Mouse (Mus musculus) embryo, embryonic 10 days (tissue): ENCODE data around the gene Ccnd2.

Experiments used
- DNase-seq: peaks from one replicate; pipeline ENCODE4 v3.0.0-alpha.2; 2015; ENCODE audit warnings: low spot score

The Ccnd2 gene

DNA sequence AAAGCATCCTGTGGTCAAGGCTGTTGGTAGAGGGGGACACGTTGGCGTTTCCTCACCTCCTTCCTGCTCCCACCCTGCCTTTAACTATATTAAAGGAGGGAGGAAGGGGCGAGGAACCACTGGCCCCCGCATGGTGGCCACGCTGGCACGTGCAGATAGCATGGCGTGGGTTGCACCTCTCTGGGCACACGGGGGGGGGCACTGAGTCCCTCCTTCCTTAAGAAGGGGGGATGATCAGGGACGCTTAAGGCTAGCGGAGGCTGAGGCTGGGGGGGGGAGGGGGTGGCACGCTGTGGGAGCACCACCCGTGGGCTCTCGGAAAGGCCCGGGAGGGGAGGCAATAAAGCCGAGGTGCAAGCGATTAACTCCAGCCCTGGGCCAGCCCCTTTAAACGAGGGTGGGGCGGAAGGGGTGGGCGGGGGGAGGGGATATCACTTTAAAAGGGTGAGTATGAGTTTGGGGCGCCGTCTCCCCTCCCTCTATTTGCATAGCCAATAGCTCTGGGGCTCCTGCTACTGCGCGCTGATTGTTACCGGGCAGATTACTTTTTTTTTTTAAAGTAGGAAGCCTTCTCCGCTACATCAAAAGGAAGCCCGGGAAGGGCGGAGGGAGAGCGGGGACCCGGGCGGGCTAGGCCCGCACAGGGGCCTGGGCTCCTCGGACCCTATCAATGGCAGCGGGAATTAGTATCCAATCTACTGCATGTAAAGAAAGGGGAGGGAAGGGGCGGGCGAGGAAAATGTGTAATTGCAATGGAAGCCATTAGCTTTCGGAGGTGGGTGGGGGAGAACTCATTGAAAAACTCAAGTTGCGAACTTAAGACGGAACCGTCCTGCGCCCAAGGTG is at the start of gene Ccnd2:
Gene Ccnd2, minus strand, starts transcription at position 88 of the 846 bp plus-strand sequence.
- peak; percentile 81 for DNase-seq

DNA sequence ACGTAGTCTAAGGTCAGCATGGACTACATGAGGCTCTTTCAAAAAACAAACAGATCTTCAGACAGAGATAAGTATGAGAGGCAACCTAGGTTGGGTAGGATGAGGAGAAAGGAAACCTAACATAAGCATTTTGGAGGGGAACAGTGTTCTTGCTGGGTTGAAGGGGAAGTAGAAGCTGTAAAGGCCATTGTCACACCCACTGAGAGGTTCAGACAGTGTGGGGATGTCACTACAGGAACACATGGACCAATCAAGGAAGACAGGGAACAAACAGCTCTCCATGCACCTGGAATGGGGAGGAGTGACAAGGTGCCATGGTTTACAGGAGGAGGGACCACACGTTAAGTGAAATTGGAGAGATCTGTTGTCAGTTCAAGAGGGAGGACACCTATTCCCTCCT is 45.0 kb upstream of the Ccnd2 start:
- no peak for DNase-seq

- DNase-seq, result no peak
Measured at GRCm38 (mm10) chr6:127181296-127181695, 29.3 kb upstream of the Ccnd2 start.

- no peak for DNase-seq
Measured at GRCm38 (mm10) chr6:127179056-127179759, 27.2 kb upstream of the Ccnd2 start.

DNA sequence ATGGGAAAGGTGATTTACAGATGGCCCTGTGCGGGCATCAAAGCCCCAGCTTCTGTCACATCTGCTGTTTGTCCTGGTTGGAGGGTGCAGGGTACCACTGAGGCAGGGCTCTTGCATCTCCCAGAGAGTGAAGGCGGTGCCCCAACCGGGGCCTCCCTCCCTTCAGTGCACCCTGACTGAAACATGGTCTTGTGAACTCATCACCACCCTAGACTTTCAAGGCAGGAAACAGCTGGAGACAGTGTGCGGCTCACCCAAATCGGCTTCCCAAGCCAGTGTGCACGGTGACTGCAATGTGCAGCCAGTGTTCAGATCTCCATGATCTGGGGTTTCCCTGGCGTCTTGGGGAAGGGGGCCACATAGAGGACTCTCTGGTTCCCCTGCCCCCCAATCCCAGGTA is 26.0 kb upstream of the Ccnd2 start:
- DNase-seq, result no peak

DNA sequence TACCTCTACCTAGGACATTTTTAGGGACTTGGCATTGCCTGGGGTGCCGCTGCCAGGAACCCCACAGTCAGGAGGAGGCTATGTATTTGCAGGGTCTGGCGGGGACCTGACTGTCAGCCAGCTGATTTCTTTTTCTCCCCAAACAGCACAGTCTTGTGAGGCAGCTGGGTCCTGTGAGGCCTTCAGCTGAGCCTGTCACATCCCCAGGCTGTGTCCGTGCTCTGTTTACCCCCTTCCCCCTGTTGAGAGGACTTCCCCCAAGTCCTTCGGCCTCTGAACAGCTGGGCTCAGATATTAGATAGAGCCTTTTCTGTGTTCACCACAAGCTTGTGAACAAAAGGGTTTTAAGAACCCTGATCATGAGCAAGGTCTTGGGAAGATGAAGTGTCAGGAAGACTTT is 25.4 kb upstream of the Ccnd2 start:
- peak; percentile 15 for DNase-seq

DNA sequence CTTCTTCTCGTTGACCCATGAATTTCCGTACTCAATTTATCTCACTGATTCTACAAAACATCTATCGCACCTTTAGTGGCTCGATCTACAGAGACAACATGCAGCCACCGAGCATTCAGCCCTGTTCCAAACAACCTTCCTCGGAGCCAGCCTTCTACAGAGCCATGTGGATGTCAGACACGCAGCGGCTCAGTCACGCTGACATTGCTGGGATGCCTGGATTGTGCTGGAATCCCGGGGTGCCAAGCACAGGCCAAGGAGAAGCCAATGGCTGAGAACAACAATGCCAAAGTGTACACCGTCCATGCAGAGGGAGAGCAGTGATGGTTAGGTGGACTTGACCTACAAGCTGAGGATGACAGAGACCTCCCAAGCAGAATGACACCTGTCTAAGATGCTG is 20.5 kb upstream of the Ccnd2 start:
- DNase-seq, result no peak

DNA sequence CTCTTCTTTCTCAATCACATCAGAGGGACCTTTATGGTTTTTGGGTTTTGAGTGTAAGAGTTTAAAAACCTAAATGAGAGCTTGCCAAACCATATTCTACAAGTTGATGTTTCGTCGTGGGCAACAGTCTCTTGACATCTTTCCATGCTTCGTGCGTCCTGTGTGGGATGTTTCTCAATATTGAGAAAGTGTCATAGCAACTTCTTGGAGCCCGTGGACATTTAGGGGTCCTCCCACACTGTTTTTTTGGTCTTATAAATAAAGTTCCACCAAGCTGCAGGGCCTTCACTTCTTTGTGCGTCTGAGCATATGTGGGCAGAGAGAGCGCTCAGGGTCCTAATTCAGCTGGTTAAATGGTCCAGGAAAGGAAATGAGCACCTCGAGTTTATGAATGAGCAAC is 18.7 kb upstream of the Ccnd2 start:
- DNase-seq, result no peak

- no peak for DNase-seq
Measured at GRCm38 (mm10) chr6:127165663-127166062, 13.7 kb upstream of the Ccnd2 start.

DNA sequence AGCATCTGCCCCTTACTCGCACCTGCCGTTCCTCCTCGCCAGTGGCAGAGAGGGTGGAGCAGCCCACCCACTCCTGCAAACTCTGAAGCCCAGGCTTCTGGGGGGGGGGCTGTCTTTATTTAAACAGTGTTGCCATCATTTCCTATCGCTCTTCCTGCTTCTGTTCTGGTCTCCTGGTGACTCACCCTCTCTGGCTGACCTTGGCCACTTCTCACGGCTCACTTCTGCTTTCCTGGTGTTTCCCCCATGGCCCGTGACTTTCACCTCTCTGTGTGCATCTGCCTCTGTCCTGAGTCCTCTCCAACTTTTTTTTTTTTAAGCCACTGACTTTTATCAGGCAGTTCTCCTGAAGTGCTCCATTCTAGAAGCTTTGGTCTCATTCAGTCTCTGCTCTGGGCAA is 10.8 kb upstream of the Ccnd2 start:
- DNase-seq, result no peak

DNA sequence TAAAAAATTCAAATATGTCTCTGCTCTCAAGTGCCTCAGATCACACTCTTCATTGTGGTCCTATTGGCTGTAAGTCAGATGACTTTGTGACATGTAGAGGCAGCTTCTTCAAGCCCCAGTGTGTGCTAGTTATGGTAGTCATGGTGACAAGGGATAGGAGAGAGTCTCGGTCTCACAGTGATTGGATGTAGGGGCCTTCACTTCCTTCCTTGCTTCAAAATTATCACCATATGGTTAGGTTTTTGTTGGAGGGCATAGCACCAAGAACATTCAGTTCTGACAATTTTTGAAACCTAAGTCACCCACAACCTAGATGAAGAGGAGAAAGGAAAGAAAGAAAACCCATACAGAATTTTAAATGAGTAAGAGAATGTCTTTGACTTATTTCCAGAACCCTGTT is 5.3 kb upstream of the Ccnd2 start:
- no peak for DNase-seq

- DNase-seq, result peak; percentile 48
Measured at GRCm38 (mm10) chr6:127155468-127155867, 3.5 kb upstream of the Ccnd2 start.

DNA sequence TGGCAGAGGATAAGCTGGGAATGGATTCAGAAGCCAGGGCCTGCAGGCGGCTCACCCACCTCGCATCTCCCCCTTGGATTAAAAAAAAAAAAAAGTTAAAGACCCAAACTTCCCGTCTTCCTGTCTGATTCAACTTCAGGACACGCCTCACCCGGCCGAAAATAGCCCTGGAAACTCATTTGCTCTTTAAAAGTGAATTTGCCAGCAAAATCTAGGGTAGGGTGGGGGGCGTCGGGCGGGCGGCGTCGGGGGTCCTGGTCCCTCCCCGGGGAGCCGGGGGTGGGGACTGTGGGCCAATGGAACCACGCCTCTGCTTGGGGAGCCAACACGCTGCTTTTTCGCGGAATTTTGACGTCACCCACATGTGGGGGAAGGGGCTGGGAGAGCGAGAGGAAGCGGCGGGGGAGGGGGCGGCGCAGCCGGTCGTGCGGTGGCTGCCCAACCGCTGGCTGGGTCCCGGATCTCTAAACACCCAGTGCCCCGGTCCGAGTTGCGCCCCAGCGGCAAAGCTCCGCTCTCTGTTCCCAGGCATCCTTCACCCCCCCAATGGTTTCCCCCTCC is 2.8 kb upstream of the Ccnd2 start:
- DNase-seq, result peak; percentile 93

GRCm38 (mm10) chr6:127153972-127154707 is 2.1 kb upstream of the Ccnd2 start:
- peak; percentile 33 for DNase-seq

- DNase-seq, result peak; percentile 81
Measured at GRCm38 (mm10) chr6:127153296-127153800, 1.4 kb upstream of the Ccnd2 start.

- peak; percentile 72 for DNase-seq
Measured at GRCm38 (mm10) chr6:127151565-127152105, 358 bp downstream of the Ccnd2 start.

DNA sequence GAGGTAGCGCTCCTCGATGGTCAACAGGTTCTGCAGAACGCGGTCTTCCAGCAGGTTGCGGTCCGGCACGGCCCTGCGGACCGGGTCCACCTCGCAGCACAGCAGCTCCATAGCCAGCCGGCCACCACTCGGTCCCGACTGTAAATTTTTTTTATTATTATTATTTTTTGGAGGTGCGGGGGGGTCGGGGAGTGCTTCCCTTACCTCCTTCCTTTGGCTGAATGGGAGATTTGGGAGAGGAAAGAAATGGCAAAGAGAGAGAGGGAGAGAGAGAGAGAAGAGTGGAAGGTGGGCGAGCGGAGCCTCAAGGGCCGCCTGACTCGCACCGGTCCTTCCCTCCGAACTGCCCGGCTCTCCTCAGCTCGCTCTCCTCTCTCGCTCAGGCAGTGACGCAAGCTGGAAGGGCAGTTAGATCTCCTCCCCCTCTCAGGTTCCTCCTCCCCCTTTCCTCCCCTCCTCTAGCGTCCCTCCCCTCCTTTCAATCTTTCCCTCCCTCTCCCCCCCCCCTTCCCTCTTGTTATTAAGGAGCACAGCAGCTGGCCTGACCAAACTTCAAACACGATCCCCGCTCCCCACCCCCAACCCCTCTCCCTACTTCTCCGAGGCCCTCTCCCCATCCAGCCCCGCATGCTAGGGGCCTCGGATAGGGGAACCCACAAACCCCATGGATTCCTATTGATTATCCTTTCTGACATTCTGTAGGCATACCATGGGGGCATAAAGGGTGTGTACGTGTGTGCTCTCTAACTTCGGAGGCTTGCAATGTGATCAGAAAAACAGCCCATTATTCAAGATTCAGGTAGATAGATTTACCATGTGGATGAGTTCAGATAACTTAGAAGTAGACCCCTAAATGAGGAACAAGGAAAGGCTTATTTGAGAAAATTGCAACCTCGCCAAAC is 1.1 kb downstream of the Ccnd2 start:
- peak; percentile 95 for DNase-seq

DNA sequence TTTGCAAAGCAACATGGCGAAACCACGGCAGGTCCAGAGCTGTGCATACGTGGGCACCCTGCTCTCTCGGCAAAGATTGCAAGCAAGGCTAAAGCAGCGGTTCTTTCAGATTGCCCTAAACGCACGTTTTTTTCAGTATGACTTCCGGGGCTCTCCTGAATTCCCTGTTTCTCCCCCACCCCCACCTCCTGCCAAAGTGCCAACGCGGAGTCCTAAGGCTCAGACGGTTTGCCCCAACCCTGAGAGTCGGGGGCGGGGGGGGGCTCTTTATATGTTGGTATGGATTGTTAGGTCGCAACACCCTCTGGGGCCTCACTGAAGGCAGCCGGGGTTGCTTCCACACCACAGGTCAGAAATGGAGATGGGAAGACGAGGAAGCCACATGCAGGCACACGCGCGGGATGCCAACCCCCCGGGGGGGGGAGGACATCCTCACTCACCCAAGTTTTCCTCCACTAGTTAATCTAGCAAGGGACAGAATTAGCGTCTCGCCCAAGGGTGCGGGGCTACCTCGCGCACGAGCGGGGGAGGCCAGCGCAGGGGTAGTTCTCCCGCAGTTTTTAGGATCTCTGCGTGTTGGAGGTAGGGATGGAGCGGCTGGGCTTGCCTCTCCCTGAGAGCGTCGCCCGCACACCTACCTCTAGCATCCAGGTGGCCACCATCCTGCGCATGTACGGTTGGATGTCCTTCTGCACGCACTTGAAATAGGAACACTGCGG is 1.9 kb downstream of the Ccnd2 start:
- DNase-seq, result peak; percentile 39

GRCm38 (mm10) chr6:127149303-127149943 is 2.6 kb downstream of the Ccnd2 start:
- DNase-seq, result no peak
